Mouse (Mus musculus) forelimb bud, embryonic 11.5 days (tissue): Measurements from ENCODE around the gene Cd72.
A peak's percentile ranks its signal among the peaks of the same experiment; 100 is the strongest.

ENCODE experiments used
- DNase-seq: peaks from one replicate; pipeline ENCODE4 v3.0.0-alpha.2; 2012; ENCODE audit warnings: low read depth, low spot score

The Cd72 gene

GRCm38 (mm10) chr4:43406162-43406971 lies 48.1 kb downstream of the Cd72 start:
- DNase-seq: peak; percentile 89

- no peak for DNase-seq
These were observed 49.7 kb downstream of the Cd72 start for GRCm38 (mm10) chr4:43404697-43405096.

GRCm38 (mm10) chr4:43402212-43402611 lies 52.2 kb downstream of the Cd72 start:
- no peak for DNase-seq

- no peak for DNase-seq
These were observed 52.9 kb downstream of the Cd72 start for GRCm38 (mm10) chr4:43401486-43401885.

- peak; percentile 59 for DNase-seq
These were observed 53.5 kb downstream of the Cd72 start for GRCm38 (mm10) chr4:43400976-43401375.

- no peak for DNase-seq
These were observed 54.9 kb downstream of the Cd72 start for GRCm38 (mm10) chr4:43399391-43400131.

- peak; percentile 24 for DNase-seq
These were observed 55.5 kb downstream of the Cd72 start for GRCm38 (mm10) chr4:43398829-43399331.

- DNase-seq: no peak
These were observed 56.4 kb downstream of the Cd72 start for GRCm38 (mm10) chr4:43398014-43398413.
